Mouse (Mus musculus): ENCODE data around the gene Gm21860. TPM values are rescaled to one million over a fixed set of nuclear protein-coding genes. Genes with fewer than 3 reads are reported as not detected.

Gene Gm21860
- not detected for total RNA-seq (2023)

DNA sequence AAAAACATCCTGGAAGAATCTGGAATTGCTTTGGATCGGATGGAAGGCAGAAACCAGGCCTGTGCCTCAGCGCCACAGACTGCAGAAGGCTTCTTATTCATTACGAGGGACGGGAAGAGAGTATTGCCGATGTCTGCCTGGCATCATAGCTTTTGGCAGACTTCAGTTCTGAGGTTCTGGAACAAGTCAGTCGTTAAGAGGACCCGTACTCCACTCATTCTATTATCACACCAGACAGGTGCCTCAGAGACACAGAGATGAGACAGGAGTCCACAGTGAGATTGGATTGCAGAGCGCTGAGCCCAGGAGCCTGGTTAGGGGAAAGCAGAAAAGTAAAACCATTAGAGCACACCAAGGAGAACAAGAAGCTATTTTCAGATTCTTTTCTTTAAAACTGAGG is at the start of gene Gm21860:
TSS of gene Gm21860 (minus strand) at position 101 of the 400 bp plus-strand sequence.

DNA sequence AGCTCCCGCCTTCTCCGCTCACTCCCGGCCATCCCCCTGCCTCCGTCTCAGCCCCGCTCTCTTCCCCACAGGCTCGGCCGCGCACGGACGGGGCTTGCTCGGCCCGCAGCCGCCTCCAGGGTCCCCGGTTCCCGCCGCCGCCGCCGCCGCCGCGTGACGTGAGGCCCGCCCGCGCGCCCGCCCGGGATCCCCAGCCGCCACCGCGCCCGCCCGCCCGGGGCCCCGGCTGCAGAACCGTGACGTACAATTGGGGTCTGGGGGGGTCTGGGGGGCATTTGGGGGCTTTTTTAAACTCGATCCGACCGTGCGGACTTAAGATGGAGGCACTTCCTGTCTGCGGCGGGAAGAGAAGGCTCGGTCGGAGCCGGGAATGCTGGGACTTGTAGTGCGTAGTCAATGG is 29.8 kb upstream of the Gm21860 start, which contains the start of gene Gm47283:
TSS of gene Gm47283 (plus strand) at position 301 of the 400 bp plus-strand sequence.

Other genes starting within 250 kb of the Gm21860 start
- not detected for gene Gm47283, start 29.9 kb upstream of the Gm21860 start, total RNA-seq (2023)
- gene Gm21748, start 84.4 kb upstream of the Gm21860 start, total RNA-seq (2023) = not detected